Mouse (Mus musculus) ES-Bruce4 (cell line): ENCODE measurements around the gene Duox2.

Experiments used
- CTCF ChIP-seq: IDR thresholded peaks from one replicate; pipeline ENCODE4 v1.8.1; 2011; ENCODE audit warnings: low read depth, low read length
- EP300 ChIP-seq: IDR thresholded peaks from 2 replicates; pipeline ENCODE4 v1.6.1; 2011; ENCODE audit warnings: low read depth, low read length; ENCODE audit not compliant: insufficient read depth
- POLR2A ChIP-seq: IDR thresholded peaks from one replicate; pipeline ENCODE4 v1.8.1; 2011; ENCODE audit warnings: low read length; ENCODE audit not compliant: insufficient read depth

- TF ChIP-seq EP300: no peak
- no peak for TF ChIP-seq CTCF
- no peak for TF ChIP-seq POLR2A
These were observed 7.0 kb upstream of the Duox2 start for GRCm38 (mm10) chr2:122305097-122305892.
